Mouse (Mus musculus) heart, embryonic 14.5 days (tissue): ENCODE measurements around the gene Jade2. TPM values are rescaled to one million over a fixed set of nuclear protein-coding genes. Genes with fewer than 3 reads are reported as not detected.
A peak's percentile ranks its signal among the peaks of the same experiment; 100 is the strongest.
"Not testable (repeated sequence)": the region's sequence is repeated elsewhere in the genome, so short reads cannot be mapped to it uniquely, and the experiment has no call there.

Experiments
- ATAC-seq: fragments of 200-750 bp; cut with Nextera tagmentation; 2 replicates; pipeline ENCODE4 v1.8.0; 2017; ENCODE audit warnings: low read depth, moderate TSS enrichment; ENCODE audit not compliant: insufficient number of reproducible peaks, insufficient read depth, low FRiP score
- H3K27ac ChIP-seq, 2 experiments: fragments of 200-500 bp in 1 of 2; fragments of 300-500 bp in 1 of 2; sonication (generic) in 1 of 2; replicated peaks in 1 of 2; 2 replicates each; pipeline ENCODE4 v1.5.1; 2012 to 2014; ENCODE audit warnings: low read depth in 2 of 2, low read length in 2 of 2, control low read depth in 1 of 2, mild to moderate bottlenecking in 1 of 2, mixed read lengths in 1 of 2; ENCODE audit not compliant: control insufficient read depth in 1 of 2, insufficient read depth in 1 of 2
- H3K27me3 ChIP-seq: fragments of 300-500 bp; sonication (generic); 2 replicates; pipeline ENCODE4 v1.6.1; 2014; ENCODE audit warnings: mild to moderate bottlenecking, low read length, control low read depth; ENCODE audit not compliant: control insufficient read depth, insufficient read depth
- H3K36me3 ChIP-seq: fragments of 300-500 bp; sonication (generic); 2 replicates; pipeline ENCODE4 v1.6.1; 2014; ENCODE audit warnings: mild to moderate bottlenecking, control low read depth, low read length, mixed read lengths; ENCODE audit not compliant: control insufficient read depth, insufficient read depth
- H3K4me1 ChIP-seq, 2 experiments: fragments of 200-500 bp in 1 of 2; fragments of 300-500 bp in 1 of 2; sonication (generic) in 1 of 2; 2 replicates each; pipeline ENCODE4 v1.6.1; 2012 to 2014; ENCODE audit warnings: low read length in 2 of 2, control low read depth in 1 of 2, mixed read lengths in 1 of 2; ENCODE audit not compliant: control insufficient read depth in 2 of 2, insufficient read depth in 2 of 2
- H3K4me2 ChIP-seq: fragments of 300-500 bp; sonication (generic); 2 replicates; pipeline ENCODE4 v1.6.1; 2014; ENCODE audit warnings: mild to moderate bottlenecking, low read length
- H3K4me3 ChIP-seq, 2 experiments: fragments of 200-500 bp in 1 of 2; fragments of 300-500 bp in 1 of 2; sonication (generic) in 1 of 2; 2 replicates each; pipeline ENCODE4 v1.5.1; 2012 to 2014; ENCODE audit warnings: low read length in 2 of 2, mild to moderate bottlenecking in 2 of 2, control low read depth in 1 of 2, low read depth in 1 of 2, moderate library complexity in 1 of 2; ENCODE audit not compliant: control insufficient read depth in 1 of 2, insufficient read depth in 1 of 2
- H3K9ac ChIP-seq: fragments of 300-500 bp; sonication (generic); 2 replicates; pipeline ENCODE4 v1.6.1; 2014; ENCODE audit warnings: mild to moderate bottlenecking, low read length
- H3K9me3 ChIP-seq: fragments of 300-500 bp; sonication (generic); 2 replicates; pipeline ENCODE4 v1.6.1; 2016; ENCODE audit warnings: low read length, control low read depth; ENCODE audit not compliant: control insufficient read depth
- WGBS: fragments of 180-500 bp; shearing (Covaris S2); extraction: QIAGEN DNeasy Blood & Tissue Kit; methylation state at CpG from one replicate; pipeline ENCODE4 v1.1.7; 2014; 5-methylcytosine and 5-hydroxymethylcytosine counted together
- polyA plus RNA-seq: library from polyadenylated mRNA; unstranded; fragments of >200 nt; fragmentation: Nextera tagmentation; extraction: Ambion mirVana; gene quantifications from 2 replicates; pipeline ENCODE4 v1.2.1, GENCODE M21; 2014

Gene Jade2
- polyA plus RNA-seq, 1 experiment from 2014 or later = 0.61 TPM

GRCm38 (mm10) chr11:51807108-51807879, 50.2 kb downstream of the Jade2 start:
- H3K4me3 ChIP-seq = no peak overlapping the region
- H3K9ac ChIP-seq = no peak overlapping the region
- no peaks in the 10 kb centered on the region for H3K9me3 ChIP-seq
- no peaks in the 10 kb centered on the region for H3K27me3 ChIP-seq
- ATAC-seq = no peak
- H3K4me2 ChIP-seq = no peak overlapping the region
- H3K36me3 ChIP-seq = no peaks in the 10 kb centered on the region
- WGBS = 49% methylated on average over 13 of the region's 13 CpGs
- no peak overlapping the region for H3K27ac ChIP-seq
- H3K4me1 ChIP-seq = 0 out of 4 replicates have a peak, but pooled peaks cover 0 to 3% of the 10 kb centered on the region in 2 experiments

- Histone ChIP-seq H3K36me3 (no peaks in the 10 kb centered on the region), H3K4me2 (peak overlapping the region; percentile 75), H3K4me1 (peaks cover 9 to 10% of the 10 kb centered on the region in 2 experiments; a peak in 3 of 4 replicates), H3K27me3 (no peaks in the 10 kb centered on the region), H3K9me3 (no peaks in the 10 kb centered on the region), H3K9ac (peak overlapping the region; percentile 61), H3K27ac (peak overlapping the region; percentile 25 to 31; a peak in 2 of 4 replicates), H3K4me3 (peak overlapping the region; percentile 49 to 63)
- WGBS = 16% methylated on average over 17 of the region's 17 CpGs
- no peak for ATAC-seq
Observed at GRCm38 (mm10) chr11:51805221-51805981, 52.1 kb downstream of the Jade2 start.

- peak overlapping the region; percentile 83 to 92 for H3K27ac ChIP-seq
- 8% methylated on average over 7 of the region's 8 CpGs for WGBS
- 0 out of 2 replicates have a peak, but pooled peaks have one; percentile 36 for ATAC-seq
- H3K9ac ChIP-seq = peak overlapping the region; percentile 56
- H3K4me2 ChIP-seq = peak overlapping the region; percentile 53
- no peaks in the 10 kb centered on the region for H3K9me3 ChIP-seq
- peaks cover 13% of the 10 kb centered on the region in 2 experiments for H3K4me1 ChIP-seq
- H3K4me3 ChIP-seq = peak overlapping the region in 1 of 2 experiments; percentile 27; a peak in 1 of 4 replicates
- no peaks in the 10 kb centered on the region for H3K27me3 ChIP-seq
- no peaks in the 10 kb centered on the region for H3K36me3 ChIP-seq
Observed at GRCm38 (mm10) chr11:51800634-51801325, 56.7 kb downstream of the Jade2 start.

GRCm38 (mm10) chr11:51796272-51796671, 61.2 kb downstream of the Jade2 start:
- peak; percentile 61; the same call in 1 of the 2 replicates for ATAC-seq
- Histone ChIP-seq H3K4me3 (no peak overlapping the region), H3K9ac (no peak overlapping the region), H3K27me3 (no peaks in the 10 kb centered on the region), H3K4me1 (peaks cover 9 to 11% of the 10 kb centered on the region in 2 experiments), H3K4me2 (no peak overlapping the region), H3K27ac (no peak overlapping the region), H3K36me3 (peaks cover 16% of the 10 kb centered on the region), H3K9me3 (no peaks in the 10 kb centered on the region)
- 39% methylated on average over 4 of the region's 4 CpGs for WGBS

DNA sequence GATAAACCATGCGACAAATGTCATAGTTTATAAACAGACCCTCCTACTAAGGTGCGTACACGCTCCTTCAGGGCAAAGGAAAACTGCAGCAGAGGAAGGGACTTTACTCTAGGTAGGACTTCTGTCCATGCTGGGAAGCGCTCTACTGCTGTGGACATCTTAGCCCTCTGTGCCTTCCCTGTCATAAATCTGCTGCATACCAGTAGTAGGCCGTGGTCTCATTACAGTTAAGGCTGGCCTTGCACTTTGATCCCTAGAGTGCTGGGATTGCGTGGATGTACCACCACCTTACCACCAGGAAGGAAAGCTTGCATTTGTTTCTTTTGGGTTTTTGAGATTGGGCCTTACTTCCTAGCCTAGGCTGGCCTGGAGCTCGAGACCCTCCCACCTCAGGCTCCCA, 66.8 kb downstream of the Jade2 start:
- H3K4me2 ChIP-seq = no peak overlapping the region
- no peaks in the 10 kb centered on the region for H3K9me3 ChIP-seq
- ATAC-seq = no peak
- WGBS = 96% methylated on average over 7 of the region's 7 CpGs
- H3K9ac ChIP-seq = no peak overlapping the region
- no peak overlapping the region for H3K4me3 ChIP-seq
- no peaks in the 10 kb centered on the region for H3K4me1 ChIP-seq
- H3K27me3 ChIP-seq = no peaks in the 10 kb centered on the region
- H3K36me3 ChIP-seq = peaks cover 67% of the 10 kb centered on the region
- no peak overlapping the region for H3K27ac ChIP-seq

- H3K4me1 ChIP-seq, H3K27me3 ChIP-seq, ATAC-seq, H3K9ac ChIP-seq, H3K4me2 ChIP-seq, H3K9me3 ChIP-seq, H3K27ac ChIP-seq, H3K4me3 ChIP-seq: not testable (repeated sequence)
- peaks cover 74% of the 10 kb centered on the region for H3K36me3 ChIP-seq
- 89% methylated on average over 4 of the region's 4 CpGs for WGBS
Observed at GRCm38 (mm10) chr11:51789735-51790134, 67.7 kb downstream of the Jade2 start.

DNA sequence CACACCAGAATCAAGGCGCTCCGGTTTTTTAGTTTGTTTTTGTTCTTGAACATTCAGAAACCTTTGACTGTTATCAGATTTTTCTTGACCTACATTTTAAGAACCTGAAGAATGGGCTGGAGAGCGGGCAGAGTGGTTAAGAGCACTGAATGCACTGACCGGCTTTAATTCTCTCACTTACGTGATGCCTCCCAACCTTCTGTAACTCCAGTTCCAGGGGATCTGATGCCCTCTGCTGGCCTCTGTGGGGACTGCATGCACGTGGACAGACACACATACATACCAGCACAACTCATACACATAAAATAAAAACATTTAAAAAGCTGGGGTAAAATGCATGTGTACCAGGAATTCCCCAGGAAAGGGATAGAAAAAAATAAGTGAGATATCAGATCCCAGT, 71.5 kb downstream of the Jade2 start:
- Histone ChIP-seq H3K9me3 (no peaks in the 10 kb centered on the region), H3K9ac (no peak overlapping the region), H3K27me3 (no peaks in the 10 kb centered on the region), H3K27ac (no peak overlapping the region), H3K36me3 (peaks cover 88% of the 10 kb centered on the region), H3K4me3 (no peak overlapping the region), H3K4me1 (no peaks in the 10 kb centered on the region), H3K4me2 (no peak overlapping the region)
- no peak for ATAC-seq
- 86% methylated on average over 6 of the region's 6 CpGs for WGBS
